Mouse (Mus musculus) bone marrow, adult 2 months (tissue): ENCODE measurements around the gene Hoxc12.

Experiments
- CTCF ChIP-seq: fragments of 200-500 bp; IDR thresholded peaks from 2 replicates; pipeline ENCODE4 v1.5.1; 2011; ENCODE audit warnings: low read length, control low read depth; ENCODE audit not compliant: control insufficient read depth, insufficient read depth
- POLR2A ChIP-seq: fragments of 200-500 bp; IDR thresholded peaks from 2 replicates; pipeline ENCODE4 v1.6.1; 2011; ENCODE audit warnings: low read depth, mild to moderate bottlenecking, control low read depth, low read length, borderline replicate concordance; ENCODE audit not compliant: control insufficient read depth

GRCm38 (mm10) chr15:102963671-102964640, 27.4 kb downstream of the Hoxc12 start:
- TF ChIP-seq CTCF = no peak
- no peak for TF ChIP-seq POLR2A
